24 mouse cellular contexts compared by ENCODE assay signal in the genomic region with DNA sequence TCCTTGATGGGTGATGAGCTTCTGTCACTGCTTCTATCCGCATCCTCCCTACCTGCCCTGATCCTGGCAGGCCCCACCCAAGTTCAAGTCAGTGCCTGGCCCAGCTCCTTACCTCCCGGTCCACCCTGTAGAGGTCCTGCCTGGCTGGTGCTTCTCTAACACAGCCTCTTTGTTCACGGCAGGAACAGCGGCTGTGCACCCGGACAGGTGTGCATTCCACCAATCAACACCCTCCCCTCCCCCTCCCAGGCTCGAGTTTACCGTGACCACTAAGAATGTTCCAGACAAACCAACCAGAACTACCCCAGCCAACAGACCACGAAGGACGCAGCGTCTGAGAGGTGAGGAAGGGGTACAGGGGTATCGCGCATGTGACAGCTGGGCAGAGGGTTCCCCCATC. TPM values are rescaled to one million over a fixed set of nuclear protein-coding genes. Genes with fewer than 3 reads are reported as not detected.
A peak's percentile ranks its signal among the peaks of the same experiment; 100 is the strongest.
DNase-seq lines count a peak whose midpoint lies in the region; ATAC-seq and TF ChIP-seq lines count a peak whose summit lies in the region.
"Had no signal": no experiment of that assay in that cellular context is flagged by ENCODE, and none has a peak within 500 bp of the region (broad histone marks: within the 10 kb centered on the region; RNA-seq: fewer than 3 reads in every experiment).

TSS of gene Clcnka (minus strand) at position 180 of the 400 bp plus-strand sequence.

- DNase-seq in lung, postnatal 36 days, result no peak
- peak; percentile 59 to 70 for DNase-seq in kidney, adult 8-10 months
- DNase-seq in kidney, postnatal 10 days, result peak; percentile 71
- DNase-seq in stomach, postnatal 0 days (ENCODE audit: low spot score), result no peak
- no peak for DNase-seq in cerebellum, postnatal 10 days
- no peak for DNase-seq in gastrocnemius, postnatal 10 days
- DNase-seq: cerebellum, postnatal 14 days; gastrocnemius, adult 2 months; heart, postnatal 4 days; liver, embryonic 13.5 days; lung, postnatal 10 days; thymus, postnatal 36 days had no signal

- no peaks in the 10 kb centered on the region for H3K36me3 ChIP-seq in lung, embryonic 15.5 days
- H3K36me3 ChIP-seq in stomach, postnatal 0 days (ENCODE audit: control insufficient read depth, insufficient read depth, low read length), result no peaks in the 10 kb centered on the region
- H3K36me3 ChIP-seq: embryonic facial prominence, embryonic 13.5 days; heart, embryonic 12.5 days; liver, embryonic 13.5 days; midbrain, embryonic 15.5 days had no signal

- TF ChIP-seq EP300 in stomach, postnatal 0 days (optimal IDR thresholded peaks at IDR 0.05), result no peak

- H3K27me3 ChIP-seq in lung, embryonic 15.5 days, result no peaks in the 10 kb centered on the region
- H3K27me3 ChIP-seq in stomach, postnatal 0 days (ENCODE audit: control insufficient read depth, insufficient read depth, low read length), result no peaks in the 10 kb centered on the region
- H3K27me3 ChIP-seq: midbrain, embryonic 15.5 days had no signal

- H3K9ac ChIP-seq in lung, embryonic 15.5 days, result no peak within 1 kb of the TSS
- H3K9ac ChIP-seq in stomach, postnatal 0 days (ENCODE audit: low read length), result no peak within 1 kb of the TSS
- H3K9ac ChIP-seq: embryonic facial prominence, embryonic 13.5 days; heart, embryonic 12.5 days; liver, embryonic 13.5 days; midbrain, embryonic 15.5 days had no signal

- H3K27ac ChIP-seq in lung, embryonic 15.5 days, result no peak within 1 kb of the TSS
- no peak within 1 kb of the TSS for H3K27ac ChIP-seq in stomach, postnatal 0 days (replicated peaks)
- H3K27ac ChIP-seq: embryonic facial prominence, embryonic 13.5 days; gastrocnemius, adult 2 months; layer of hippocampus, adult 2 months; liver, embryonic 13.5 days; midbrain, embryonic 15.5 days had no signal

- ATAC-seq in lung, embryonic 15.5 days (ENCODE audit: borderline replicate concordance, extremely low read depth, low FRiP score, low TSS enrichment), result 0 out of 2 replicates have a peak, but pooled peaks have one; percentile 37
- peak; percentile 65 for ATAC-seq in stomach, postnatal 0 days (ENCODE audit: low FRiP score, low TSS enrichment)
- ATAC-seq: forebrain, embryonic 14.5 days; midbrain, embryonic 15.5 days had no signal

- H3K4me3 ChIP-seq in lung, embryonic 15.5 days, result no peak within 1 kb of the TSS
- H3K4me3 ChIP-seq in stomach, postnatal 0 days (ENCODE audit: low read depth, low read length), result no peak within 1 kb of the TSS
- H3K4me3 ChIP-seq: embryonic facial prominence, embryonic 13.5 days; gastrocnemius, adult 2 months; heart, embryonic 12.5 days; layer of hippocampus, adult 2 months; liver, embryonic 13.5 days; megakaryocyte, embryonic 14.5 days; midbrain, embryonic 15.5 days; myocyte had no signal

- H3K4me1 ChIP-seq in lung, embryonic 15.5 days, result peaks cover 9% of the 10 kb centered on the region; the same call in 1 of the 2 replicates
- no peaks in the 10 kb centered on the region for H3K4me1 ChIP-seq in stomach, postnatal 0 days (replicated peaks; ENCODE audit: control insufficient read depth, insufficient read depth)
- H3K4me1 ChIP-seq: liver, embryonic 13.5 days; midbrain, embryonic 15.5 days had no signal

- 41% methylated on average over 12 of the region's 12 CpGs for WGBS in lung, embryonic 15.5 days
- 42% methylated on average over 12 of the region's 12 CpGs for WGBS in stomach, postnatal 0 days

- no peaks in the 10 kb centered on the region for H3K9me3 ChIP-seq in lung, embryonic 15.5 days
- H3K9me3 ChIP-seq in stomach, postnatal 0 days (ENCODE audit: control insufficient read depth, low read length), result no peaks in the 10 kb centered on the region
- H3K9me3 ChIP-seq: embryonic facial prominence, embryonic 13.5 days; heart, embryonic 12.5 days; liver, embryonic 13.5 days; megakaryocyte, embryonic 14.5 days; midbrain, embryonic 15.5 days had no signal

- H3K4me2 ChIP-seq in lung, embryonic 15.5 days, result no peak within 1 kb of the TSS
- H3K4me2 ChIP-seq in stomach, postnatal 0 days (replicated peaks; ENCODE audit: low read depth), result no peak within 1 kb of the TSS
- H3K4me2 ChIP-seq: embryonic facial prominence, embryonic 13.5 days; heart, embryonic 12.5 days; liver, embryonic 13.5 days; midbrain, embryonic 15.5 days had no signal

- TF ChIP-seq CTCF in stomach, postnatal 0 days (IDR thresholded peaks at IDR 0.05; ENCODE audit: low read depth), result no peak

RNA-seq across cellular contexts. Expression of gene Clcnka, which starts in this region (rescaled TPM):
- polyA plus RNA-seq in lung, embryonic 15.5 days (2015; fragmentation: Nextera tagmentation; extraction: Ambion mirVana), result 0.19 and 0.54 TPM in 2 replicates
- polyA plus RNA-seq in stomach, postnatal 0 days (2015; fragmentation: Nextera tagmentation; extraction: Ambion mirVana), result 0.08 TPM in 1 of 2 replicates, not detected in the other
- total RNA-seq in gastrocnemius, postnatal 10 days (2021), result 1 to 10 TPM; 1.2 to 1.3 TPM
- total RNA-seq: adrenal gland, adult 18-20 months; gastrocnemius, adult 2 months; granulocyte monocyte progenitor cell, adult 5-6 weeks; heart, postnatal 4 days; layer of hippocampus, adult 2 months; left cerebral cortex, adult 18-20 months; left cerebral cortex, postnatal 36 days had no signal
- polyA plus RNA-seq: forebrain, embryonic 14.5 days; liver, embryonic 13.5 days; midbrain, embryonic 15.5 days had no signal

Comparison
In these comparisons a context has a peak if more than half of its experiments do, and no peak if none do; other contexts are left out.
1. Peak in ATAC-seq in lung, embryonic 15.5 days; RNA of the gene not detected or under 1 TPM.
2. Peak in ATAC-seq in stomach, postnatal 0 days; RNA of the gene not detected or under 1 TPM.
3. DNase-seq: peak in kidney, adult 8-10 months (2 of 2) and kidney, postnatal 10 days (single experiment); none in lung, postnatal 36 days (single experiment), stomach, postnatal 0 days (single experiment), cerebellum, postnatal 10 days (0 of 2) and gastrocnemius, postnatal 10 days (single experiment).